Comparison of ENCODE assay signal across 15 mouse cellular contexts in genomic region chr10:124082756-124083155, GRCm38 (mm10).
DNase-seq lines count a peak whose midpoint lies in the region; ATAC-seq and TF ChIP-seq lines count a peak whose summit lies in the region.
"Had no signal": no experiment of that assay in that cellular context is flagged by ENCODE, and none has a peak within 500 bp of the region (broad histone marks: within the 10 kb centered on the region; RNA-seq: fewer than 3 reads in every experiment).

No protein-coding gene starts in this region.

- no peaks in the 10 kb centered on the region for H3K36me3 ChIP-seq in heart, embryonic 10.5 days
- H3K36me3 ChIP-seq in heart, embryonic 11.5 days (ENCODE audit: control insufficient read depth, insufficient read depth, low read length): no peaks in the 10 kb centered on the region
- H3K36me3 ChIP-seq: stomach, embryonic 15.5 days had no signal

- WGBS in heart, embryonic 10.5 days: 48% methylated on average over 3 of the region's 3 CpGs
- WGBS in heart, embryonic 11.5 days (ENCODE audit: insufficient replicate concordance): 59% methylated on average over 3 of the region's 3 CpGs

- H3K4me2 ChIP-seq in heart, embryonic 11.5 days: no peak overlapping the region
- H3K4me2 ChIP-seq: stomach, embryonic 15.5 days had no signal

- H3K27me3 ChIP-seq in heart, embryonic 10.5 days (ENCODE audit: insufficient read depth, poor library complexity, severe bottlenecking): no peaks in the 10 kb centered on the region
- no peaks in the 10 kb centered on the region for H3K27me3 ChIP-seq in heart, embryonic 11.5 days (ENCODE audit: control insufficient read depth, insufficient read depth, low read length)
- H3K27me3 ChIP-seq: Patski; stomach, embryonic 15.5 days had no signal

- H3K4me3 ChIP-seq in heart, embryonic 10.5 days: no peak overlapping the region
- H3K4me3 ChIP-seq in heart, embryonic 11.5 days (ENCODE audit: low read depth, low read length): no peak overlapping the region
- H3K4me3 ChIP-seq in left cerebral cortex, adult 2 months: no peak overlapping the region
- H3K4me3 ChIP-seq: stomach, embryonic 15.5 days had no signal

- H3K9ac ChIP-seq in heart, embryonic 11.5 days (ENCODE audit: low read depth, low read length): no peak overlapping the region
- H3K9ac ChIP-seq: stomach, embryonic 15.5 days had no signal

- peak; percentile 63; the same call in 1 of the 2 replicates for ATAC-seq in heart, embryonic 11.5 days (replicated peaks; ENCODE audit: insufficient number of reproducible peaks, low FRiP score, low TSS enrichment)
- ATAC-seq: CD4-positive, CD25-positive, alpha-beta regulatory T cell, adult 4 months; Patski had no signal

- no peaks in the 10 kb centered on the region for H3K4me1 ChIP-seq in heart, embryonic 10.5 days
- no peaks in the 10 kb centered on the region for H3K4me1 ChIP-seq in heart, embryonic 11.5 days (ENCODE audit: control insufficient read depth, insufficient read depth, low read length)
- H3K4me1 ChIP-seq: stomach, embryonic 15.5 days had no signal

- TF ChIP-seq CTCF in left cerebral cortex, adult 2 months (IDR thresholded peaks at IDR 0.05): no peak

- peak; percentile 55 to 67 for DNase-seq in heart, adult 18-20 months
- DNase-seq in heart, embryonic 10.5 days (ENCODE audit: low spot score): no peak
- peak; percentile 3 for DNase-seq in lung, postnatal 10 days
- no peak for DNase-seq in lung, postnatal 4 days
- no peak for DNase-seq in layer of hippocampus, adult 11-12 months (ENCODE audit: low spot score)
- DNase-seq in left cerebral cortex, adult 2 months (ENCODE audit: extremely low spot score in 1 of 2, low spot score in 2 of 2): no peak
- DNase-seq: adrenal gland, postnatal 14 days; cerebellum, adult 11 months; kidney, adult 11 months; right cerebral cortex, postnatal 25 days; thymus, postnatal 4 days had no signal

- intact Hi-C loops in left cerebral cortex, adult 2 months (cut with DNase I): no loop called here

- no peak overlapping the region for H3K27ac ChIP-seq in heart, embryonic 10.5 days
- H3K27ac ChIP-seq in heart, embryonic 11.5 days (ENCODE audit: low read depth, low read length): no peak overlapping the region
- H3K27ac ChIP-seq in left cerebral cortex, adult 2 months: no peak overlapping the region
- H3K27ac ChIP-seq: stomach, embryonic 15.5 days had no signal

- H3K9me3 ChIP-seq in heart, embryonic 10.5 days: no peaks in the 10 kb centered on the region
- H3K9me3 ChIP-seq in heart, embryonic 11.5 days (replicated peaks; ENCODE audit: control insufficient read depth, low read length): no peaks in the 10 kb centered on the region
- H3K9me3 ChIP-seq: stomach, embryonic 15.5 days had no signal

Comparison
In these comparisons a context has a peak if more than half of its experiments do, and no peak if none do; other contexts are left out.
1. DNase-seq: peak in heart, adult 18-20 months (2 of 2) and lung, postnatal 10 days (single experiment); none in heart, embryonic 10.5 days (single experiment), lung, postnatal 4 days (0 of 2), layer of hippocampus, adult 11-12 months (single experiment) and left cerebral cortex, adult 2 months (0 of 2).